Mouse (Mus musculus) liver, adult 2 months (tissue): ENCODE data around the gene Upf3a.
A peak's percentile ranks its signal among the peaks of the same experiment; 100 is the strongest.

Experiments used
- CTCF ChIP-seq: fragments of 200-500 bp; IDR thresholded peaks from 2 replicates; pipeline ENCODE4 v1.5.1; 2011; ENCODE audit warnings: low read depth, low read length, control low read depth
- POLR2A ChIP-seq: fragments of 200-500 bp; IDR thresholded peaks from 2 replicates; pipeline ENCODE4 v1.6.1; 2011; ENCODE audit warnings: low read length, control low read depth; ENCODE audit not compliant: insufficient read depth; ENCODE audit errors: extremely low read depth

- TF ChIP-seq POLR2A: peak; percentile 37; the same call in 1 of the 2 replicates
- no peak for TF ChIP-seq CTCF
Observed at GRCm38 (mm10) chr8:13756982-13757804, 28.2 kb upstream of the Upf3a start, which contains the start of gene Cdc16.
